Mouse (Mus musculus) limb, embryonic 14.5 days (tissue): ENCODE measurements around the gene Xylt1. TPM values are rescaled to one million over a fixed set of nuclear protein-coding genes. Genes with fewer than 3 reads are reported as not detected.

Experiments
- ATAC-seq: fragments of 200-750 bp; cut with Nextera tagmentation; 2 replicates; pipeline ENCODE4 v1.8.0; 2017; ENCODE audit warnings: low read depth, moderate number of reproducible peaks, moderate TSS enrichment; ENCODE audit not compliant: low FRiP score
- DNase-seq: peaks from one replicate; pipeline ENCODE4 v3.0.0-alpha.2; 2015; ENCODE audit warnings: low spot score
- H3K27ac ChIP-seq: fragments of 300-500 bp; sonication (generic); replicated peaks from 2 replicates; pipeline ENCODE4 v1.5.1; 2014; ENCODE audit warnings: low read depth, mild to moderate bottlenecking, low read length, moderate library complexity, mixed read lengths
- H3K27me3 ChIP-seq: fragments of 300-500 bp; sonication (generic); 2 replicates; pipeline ENCODE4 v1.6.1; 2014; ENCODE audit warnings: low read length, mixed read lengths; ENCODE audit not compliant: control insufficient read depth, insufficient read depth
- H3K36me3 ChIP-seq: fragments of 300-500 bp; sonication (generic); 2 replicates; pipeline ENCODE4 v1.6.1; 2014; ENCODE audit warnings: mild to moderate bottlenecking, low read length, moderate library complexity, mixed read lengths; ENCODE audit not compliant: control insufficient read depth, insufficient read depth
- H3K4me1 ChIP-seq: fragments of 300-500 bp; sonication (generic); 2 replicates; pipeline ENCODE4 v1.6.1; 2014; ENCODE audit warnings: antibody characterized with exemption, low read length, mixed read lengths; ENCODE audit not compliant: control insufficient read depth, insufficient read depth
- H3K4me2 ChIP-seq: fragments of 300-500 bp; sonication (generic); replicated peaks from 2 replicates; pipeline ENCODE4 v1.6.1; 2014; ENCODE audit warnings: low read depth, mild to moderate bottlenecking, low read length, moderate library complexity; ENCODE audit not compliant: severe bottlenecking
- H3K4me3 ChIP-seq: fragments of 300-500 bp; sonication (generic); replicated peaks from 2 replicates; pipeline ENCODE4 v1.5.1; 2014; ENCODE audit warnings: low read length
- H3K9ac ChIP-seq: fragments of 300-500 bp; sonication (generic); 2 replicates; pipeline ENCODE4 v1.6.1; 2014; ENCODE audit warnings: mild to moderate bottlenecking, low read depth, low read length, moderate library complexity; ENCODE audit not compliant: severe bottlenecking
- H3K9me3 ChIP-seq: fragments of 300-500 bp; sonication (generic); 2 replicates; pipeline ENCODE4 v1.6.1; 2016; ENCODE audit warnings: low read length; ENCODE audit not compliant: control insufficient read depth
- POLR2A ChIP-seq: fragments of 200-500 bp; IDR thresholded peaks from 2 replicates; pipeline ENCODE4 v1.8.0; 2012; ENCODE audit warnings: inconsistent platforms, mild to moderate bottlenecking, moderate library complexity, borderline replicate concordance; ENCODE audit not compliant: insufficient read depth, insufficient read length; ENCODE audit errors: extremely low read depth
- WGBS: fragments of 180-500 bp; shearing (Covaris S2); extraction: QIAGEN DNeasy Blood & Tissue Kit; methylation state at CpG from one replicate; pipeline ENCODE4 v1.1.7; 2014; 5-methylcytosine and 5-hydroxymethylcytosine counted together
- polyA plus RNA-seq, 2 experiments: library from polyadenylated mRNA; depleted of rRNA in 1 of 2; stranded (reverse) in 1 of 2; unstranded in 1 of 2; fragments of >200 nt; fragmentation: Nextera tagmentation in 1 of 2; extraction: Ambion mirVana in 1 of 2; gene quantifications; 2 replicates each; pipeline versions ENCODE4 v1.2.1 to v1.2.3; 2012 to 2014

The Xylt1 gene
- polyA plus RNA-seq, 2 experiments = 4.2 to 9.9 TPM

DNA sequence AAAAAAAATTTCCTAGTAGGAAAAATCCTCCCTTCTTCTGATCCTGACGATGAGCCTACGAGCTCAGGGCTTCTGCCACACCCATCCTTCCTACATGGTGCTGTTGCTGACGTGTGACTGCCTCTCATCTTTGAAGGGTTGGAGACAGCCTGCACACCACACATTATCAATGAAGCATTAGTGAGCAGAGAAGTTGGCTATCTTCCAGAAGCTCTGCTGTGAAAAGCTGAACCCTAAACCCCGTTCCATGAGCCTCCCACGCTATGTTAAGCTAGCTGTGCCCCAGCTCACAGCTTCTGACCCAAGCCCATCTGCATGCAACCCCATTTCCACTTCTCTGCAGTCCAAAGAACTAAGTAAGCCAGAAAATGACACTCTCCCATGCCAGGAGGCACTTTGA, 204.4 kb downstream of the Xylt1 start:
- ATAC-seq (no peak), DNase-seq (peak; percentile 17)
- no peaks in the 10 kb centered on the region for H3K27me3 ChIP-seq
- 55% methylated on average over 5 of the region's 5 CpGs for WGBS
- no peak overlapping the region for H3K4me3 ChIP-seq
- peaks cover 6% of the 10 kb centered on the region for H3K4me1 ChIP-seq
- H3K27ac ChIP-seq = no peak overlapping the region
- TF ChIP-seq POLR2A = no peak
- H3K36me3 ChIP-seq = no peaks in the 10 kb centered on the region
- no peak overlapping the region for H3K4me2 ChIP-seq
- H3K9ac ChIP-seq = no peak overlapping the region
- H3K9me3 ChIP-seq = no peaks in the 10 kb centered on the region

DNA sequence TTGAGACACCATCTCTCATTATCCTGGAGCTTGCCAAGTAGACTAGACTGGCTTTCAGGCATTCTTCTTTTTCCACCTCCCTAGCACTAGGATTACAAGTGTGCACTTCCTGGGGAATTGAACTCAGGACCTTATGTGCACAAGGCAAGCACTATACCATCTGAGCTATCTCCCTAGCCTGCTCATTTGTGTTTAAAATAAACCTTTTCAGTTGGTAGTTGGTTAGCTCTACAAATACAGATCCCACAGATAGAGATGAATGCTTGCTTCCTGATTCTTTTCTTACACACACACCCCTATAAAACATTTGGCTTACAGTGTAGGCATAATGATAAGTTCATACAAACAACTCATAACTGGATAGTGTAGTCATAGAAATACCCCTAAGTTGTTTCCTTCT, 206.0 kb downstream of the Xylt1 start:
- no peaks in the 10 kb centered on the region for H3K36me3 ChIP-seq
- H3K4me1 ChIP-seq = peaks cover 6% of the 10 kb centered on the region
- DNase-seq (no peak), ATAC-seq (no peak)
- no peak overlapping the region for H3K4me3 ChIP-seq
- no peak overlapping the region for H3K9ac ChIP-seq
- H3K27me3 ChIP-seq = no peaks in the 10 kb centered on the region
- no peaks in the 10 kb centered on the region for H3K9me3 ChIP-seq
- no peak for TF ChIP-seq POLR2A
- H3K27ac ChIP-seq = no peak overlapping the region
- H3K4me2 ChIP-seq = no peak overlapping the region

DNA sequence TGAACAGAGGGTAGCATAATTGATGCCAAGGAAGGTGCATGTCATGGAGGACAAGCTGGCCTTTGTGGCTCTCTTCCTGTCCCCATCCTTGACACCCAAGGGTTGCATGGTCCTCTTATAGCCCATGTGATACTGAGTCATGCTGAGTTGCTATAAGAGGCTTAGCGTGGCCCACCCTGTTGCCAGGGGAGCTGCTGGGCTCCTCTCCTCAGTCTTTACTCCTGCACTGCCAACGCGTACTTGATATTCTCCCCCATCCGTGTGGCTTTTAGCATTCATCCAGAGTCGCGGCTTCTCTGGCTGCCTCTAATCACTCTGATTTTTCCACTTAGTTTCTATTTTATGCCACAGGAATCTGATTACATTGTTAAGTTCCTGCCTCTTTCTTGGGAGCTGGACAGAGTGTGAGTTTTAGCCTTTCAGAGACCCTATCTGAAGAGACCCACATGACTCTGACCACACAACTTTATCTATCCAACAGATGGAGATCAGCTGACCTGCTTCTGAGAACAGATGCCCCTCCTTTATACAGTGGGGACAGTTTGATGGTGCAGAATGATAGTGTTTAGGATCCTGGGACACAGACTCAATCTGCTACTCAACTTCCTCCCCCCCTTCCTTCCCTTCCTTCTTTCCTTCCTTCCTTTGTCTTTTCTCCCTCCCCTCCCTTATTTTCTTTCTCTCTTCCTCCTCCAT, 206.6 kb downstream of the Xylt1 start:
- no peak overlapping the region for H3K9ac ChIP-seq
- no peaks in the 10 kb centered on the region for H3K27me3 ChIP-seq
- peaks cover 6% of the 10 kb centered on the region for H3K4me1 ChIP-seq
- H3K36me3 ChIP-seq = no peaks in the 10 kb centered on the region
- WGBS = 82% methylated on average over 6 of the region's 6 CpGs
- TF ChIP-seq POLR2A = no peak
- H3K27ac ChIP-seq = no peak overlapping the region
- no peaks in the 10 kb centered on the region for H3K9me3 ChIP-seq
- H3K4me2 ChIP-seq = no peak overlapping the region
- no peak overlapping the region for H3K4me3 ChIP-seq
- DNase-seq (no peak), ATAC-seq (no peak)

DNA sequence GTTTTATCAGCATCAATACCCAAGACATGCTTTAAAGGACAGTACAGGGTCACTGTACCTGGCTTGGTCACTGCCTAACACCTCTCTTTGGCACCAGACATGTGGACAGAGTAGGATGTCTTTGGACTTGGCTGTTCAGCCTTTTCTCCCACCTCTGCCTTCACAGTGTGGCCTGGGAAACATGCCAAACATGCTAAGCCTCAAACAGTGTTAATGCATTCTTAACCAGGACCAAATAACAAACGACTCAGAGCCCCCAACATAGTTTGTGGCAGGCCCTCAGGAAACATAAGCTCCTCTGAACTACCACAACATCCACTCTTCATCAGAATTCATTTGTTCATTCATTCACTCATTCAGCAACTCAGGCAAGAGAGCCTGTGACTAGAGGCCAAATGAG, 207.6 kb downstream of the Xylt1 start:
- TF ChIP-seq POLR2A = no peak
- Histone ChIP-seq H3K9ac (no peak overlapping the region), H3K9me3 (no peaks in the 10 kb centered on the region), H3K4me1 (peaks cover 6% of the 10 kb centered on the region), H3K4me2 (no peak overlapping the region), H3K36me3 (peaks cover under 1% of the 10 kb centered on the region; the same call in 1 of the 2 replicates), H3K4me3 (no peak overlapping the region), H3K27me3 (no peaks in the 10 kb centered on the region), H3K27ac (no peak overlapping the region)
- no peak for ATAC-seq
- DNase-seq = no peak
- WGBS = 33% methylated on average over 1 of the region's 1 CpGs

DNA sequence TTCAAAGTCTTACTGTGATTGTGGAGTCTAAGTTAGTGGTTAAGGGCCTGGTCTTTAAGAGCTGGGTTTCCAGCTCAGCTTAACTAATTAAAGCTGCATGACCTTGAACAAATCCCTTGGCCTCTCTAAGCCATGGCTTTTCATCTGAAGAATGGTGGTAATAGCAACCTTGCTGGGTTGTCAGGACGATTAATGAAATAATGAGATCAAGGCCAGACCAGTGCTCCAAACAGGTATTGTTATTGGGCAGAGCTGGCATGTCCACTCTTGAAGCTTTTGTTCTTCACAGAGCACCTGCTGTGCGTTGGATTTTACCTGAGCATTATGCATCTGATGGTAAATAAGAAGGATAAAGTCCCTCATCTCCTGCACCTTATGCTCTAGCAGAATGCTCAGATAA, 208.6 kb downstream of the Xylt1 start:
- Histone ChIP-seq H3K9me3 (no peaks in the 10 kb centered on the region), H3K9ac (no peak overlapping the region), H3K4me1 (peaks cover 6% of the 10 kb centered on the region), H3K4me3 (no peak overlapping the region), H3K27me3 (no peaks in the 10 kb centered on the region), H3K4me2 (no peak overlapping the region), H3K27ac (no peak overlapping the region), H3K36me3 (peaks cover 8% of the 10 kb centered on the region; the same call in 1 of the 2 replicates)
- ATAC-seq (no peak), DNase-seq (no peak)
- no peak for TF ChIP-seq POLR2A
- 54% methylated on average over 2 of the region's 2 CpGs for WGBS
